Mouse (Mus musculus) lung, adult 2 months (tissue): ENCODE data around the gene Zc3h18. TPM values are rescaled to one million over a fixed set of nuclear protein-coding genes. Genes with fewer than 3 reads are reported as not detected.

ENCODE experiments used
- DNase-seq: peaks from one replicate; pipeline ENCODE4 v3.0.0; 2022
- H3K4me1 ChIP-seq: fragments of 200-500 bp; 2 replicates; pipeline ENCODE4 v1.6.1; 2011; ENCODE audit warnings: low read length; ENCODE audit not compliant: control insufficient read depth, insufficient read depth
- H3K4me3 ChIP-seq: fragments of 200-500 bp; replicated peaks from 2 replicates; pipeline ENCODE3; 2011; ENCODE audit warnings: low read depth, mild to moderate bottlenecking, control low read depth, low read length; ENCODE audit errors: extremely low read depth
- CTCF ChIP-seq: fragments of 200-500 bp; IDR thresholded peaks from 2 replicates; pipeline ENCODE4 v1.5.1; 2011; ENCODE audit warnings: mild to moderate bottlenecking, low read length, control low read depth; ENCODE audit not compliant: insufficient read depth
- POLR2A ChIP-seq: fragments of 200-500 bp; IDR thresholded peaks from 2 replicates; pipeline ENCODE4 v1.6.1; 2011; ENCODE audit warnings: low read depth, mild to moderate bottlenecking, control low read depth, low read length, borderline replicate concordance; ENCODE audit errors: extremely low read depth
- WGBS: fragments of 180-500 bp; shearing (Covaris S2); methylation state at CpG from one replicate; pipeline ENCODE4 v1.1.7; 2018; 5-methylcytosine and 5-hydroxymethylcytosine counted together
- polyA plus RNA-seq: library from polyadenylated mRNA; depleted of rRNA; stranded (reverse); fragments of >200 nt; gene quantifications from 2 replicates; pipeline ENCODE4 v1.2.3, GENCODE M21; 2012

Zc3h18 gene
- polyA plus RNA-seq, 1 experiment: 26.8 TPM

DNA sequence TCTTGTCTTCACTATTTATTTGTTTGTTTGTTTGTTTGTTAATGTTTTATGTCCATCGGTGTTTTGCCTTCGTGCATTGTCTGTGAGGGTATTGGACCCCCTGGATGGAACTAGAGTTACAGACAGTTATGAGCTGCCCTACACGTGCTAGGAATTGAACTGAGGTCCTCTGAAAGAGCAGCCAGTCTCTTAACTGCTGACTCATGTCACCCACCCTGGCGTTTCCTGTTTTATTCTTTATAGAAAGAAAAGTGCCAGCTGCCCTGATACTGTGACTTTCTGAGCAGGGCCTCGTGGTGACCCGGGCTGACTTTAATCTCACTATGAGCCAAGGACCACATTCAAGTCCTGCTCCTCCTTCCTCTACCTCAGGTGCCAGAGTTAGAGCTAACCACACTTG is 39.1 kb downstream of the Zc3h18 start:
- no peak for DNase-seq
- 66% methylated on average over 6 of the region's 6 CpGs for WGBS
- TF ChIP-seq CTCF (no peak), POLR2A (no peak)
- no peaks in the 10 kb centered on the region for H3K4me1 ChIP-seq
- H3K4me3 ChIP-seq: no peak overlapping the region

GRCm38 (mm10) chr8:122419881-122420555 is 43.6 kb downstream of the Zc3h18 start:
- no peak for TF ChIP-seq POLR2A
- no peak for TF ChIP-seq CTCF
- no peak for DNase-seq
- no peak overlapping the region for H3K4me3 ChIP-seq
- no peaks in the 10 kb centered on the region for H3K4me1 ChIP-seq
- 55% methylated on average over 9 of the region's 9 CpGs for WGBS

GRCm38 (mm10) chr8:122421376-122422070 is 45.1 kb downstream of the Zc3h18 start, which contains the start of gene Il17c:
Gene Il17c, plus strand, starts transcription at chr8:122422020.
- TF ChIP-seq POLR2A (no peak), CTCF (no peak)
- Histone ChIP-seq H3K4me3 (no peak within 1 kb of the TSS), H3K4me1 (no peaks in the 10 kb centered on the region)
- 67% methylated on average over 14 of the region's 14 CpGs for WGBS
- no peak for DNase-seq

DNA sequence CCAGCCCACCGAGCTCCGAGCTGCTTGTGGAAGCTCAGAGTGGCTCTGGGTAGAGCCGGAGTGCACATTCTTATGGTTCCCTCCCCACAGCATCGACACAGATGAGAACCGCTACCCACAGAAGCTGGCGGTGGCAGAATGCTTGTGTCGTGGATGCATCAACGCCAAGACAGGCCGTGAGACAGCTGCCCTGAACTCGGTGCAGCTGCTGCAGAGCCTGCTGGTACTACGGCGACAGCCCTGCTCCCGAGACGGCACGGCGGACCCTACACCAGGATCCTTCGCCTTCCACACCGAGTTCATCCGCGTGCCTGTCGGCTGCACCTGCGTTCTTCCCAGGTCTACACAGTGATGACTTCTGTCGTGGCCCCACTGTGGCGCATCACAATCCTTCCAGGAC is 46.8 kb downstream of the Zc3h18 start:
- WGBS: 82% methylated on average over 24 of the region's 24 CpGs
- Histone ChIP-seq H3K4me1 (no peaks in the 10 kb centered on the region), H3K4me3 (no peak overlapping the region)
- TF ChIP-seq POLR2A (no peak), CTCF (no peak)
- no peak for DNase-seq

- DNase-seq: peak; percentile 31
- TF ChIP-seq POLR2A: no peak
- TF ChIP-seq CTCF: no peak
- WGBS: 31% methylated on average over 5 of the region's 5 CpGs
- Histone ChIP-seq H3K4me3 (no peak overlapping the region), H3K4me1 (no peaks in the 10 kb centered on the region)
Observed at GRCm38 (mm10) chr8:122423659-122424058, 47.2 kb downstream of the Zc3h18 start.

- WGBS: 74% methylated on average over 9 of the region's 9 CpGs
- Histone ChIP-seq H3K4me3 (no peak overlapping the region), H3K4me1 (no peaks in the 10 kb centered on the region)
- no peak for DNase-seq
- TF ChIP-seq CTCF: no peak
- no peak for TF ChIP-seq POLR2A
Observed at GRCm38 (mm10) chr8:122426145-122426544, 49.7 kb downstream of the Zc3h18 start.

- TF ChIP-seq CTCF (no peak), POLR2A (no peak)
- H3K4me1 ChIP-seq: peaks cover 5% of the 10 kb centered on the region; the same call in 1 of the 2 replicates
- 87% methylated on average over 7 of the region's 7 CpGs for WGBS
- H3K4me3 ChIP-seq: no peak overlapping the region
- no peak for DNase-seq
Observed at GRCm38 (mm10) chr8:122427607-122428006, 51.2 kb downstream of the Zc3h18 start.

DNA sequence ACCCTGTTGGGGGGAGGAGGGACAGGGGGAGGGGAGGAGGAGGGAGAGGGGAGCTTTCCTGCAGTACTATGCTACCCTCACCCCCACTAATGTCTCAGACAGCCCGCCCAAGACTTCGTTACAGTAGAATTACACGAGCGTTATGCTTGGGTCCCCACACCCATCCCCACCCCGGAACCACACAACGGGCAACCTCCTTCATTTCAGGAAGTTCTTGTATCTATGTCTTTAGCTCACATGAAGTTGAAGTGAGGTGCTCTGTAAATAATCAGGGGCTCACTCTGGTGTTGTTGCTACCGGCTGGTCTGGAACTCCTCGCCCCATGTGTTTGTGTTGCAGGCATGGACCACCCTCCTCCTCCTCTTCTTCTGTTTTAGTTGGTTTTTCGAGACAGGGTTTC is 51.8 kb downstream of the Zc3h18 start:
- TF ChIP-seq CTCF (no peak), POLR2A (no peak)
- no peak overlapping the region for H3K4me3 ChIP-seq
- no peak for DNase-seq
- peaks cover 8% of the 10 kb centered on the region for H3K4me1 ChIP-seq
- WGBS: 76% methylated on average over 9 of the region's 9 CpGs

DNA sequence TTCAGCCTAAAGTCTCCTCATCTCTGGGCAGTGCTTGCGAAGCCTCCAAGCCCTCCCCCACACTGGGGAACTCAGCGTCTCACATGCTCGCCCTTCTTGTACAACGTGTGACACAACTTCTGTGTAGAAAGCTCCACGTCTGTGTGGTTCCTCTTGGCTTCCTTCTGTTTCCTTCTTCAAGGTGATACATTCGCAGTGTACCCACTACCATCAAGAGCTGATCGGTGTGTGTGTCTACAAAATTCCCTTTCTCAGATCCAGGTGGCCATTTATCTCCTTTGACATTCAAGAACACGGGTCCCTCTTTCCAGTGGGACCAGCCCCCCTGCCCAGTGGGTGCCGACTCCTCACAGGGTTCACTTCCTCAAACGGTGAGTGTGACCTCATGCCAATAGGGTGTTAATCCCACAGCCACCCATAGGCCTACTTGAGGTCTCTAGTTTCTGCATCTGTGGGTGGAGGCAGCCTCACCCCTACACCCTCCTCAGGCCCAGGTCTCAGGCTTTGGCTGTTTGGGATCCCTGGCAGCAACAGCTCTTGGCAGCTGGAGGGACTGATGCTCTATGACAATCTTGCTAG is 53.7 kb downstream of the Zc3h18 start:
- WGBS: 71% methylated on average over 10 of the region's 10 CpGs

More for the DNA sequence above, 53.7 kb downstream of the Zc3h18 start:
- Histone ChIP-seq H3K4me3 (no peak overlapping the region), H3K4me1 (peaks cover 9% of the 10 kb centered on the region)
- peak; percentile 12 for DNase-seq
- TF ChIP-seq POLR2A: 0 out of 2 replicates have a peak, but pooled peaks have one; percentile 34
- TF ChIP-seq CTCF: no peak
